Comparison of ENCODE assay signal across 22 mouse cellular contexts in genomic region chr12:80883881-80884280, GRCm38 (mm10).
A peak's percentile ranks its signal among the peaks of the same experiment; 100 is the strongest.
DNase-seq lines count a peak whose midpoint lies in the region; ATAC-seq and TF ChIP-seq lines count a peak whose summit lies in the region.
"Had no signal": no experiment of that assay in that cellular context is flagged by ENCODE, and none has a peak within 500 bp of the region (broad histone marks: within the 10 kb centered on the region; RNA-seq: fewer than 3 reads in every experiment).

No protein-coding gene starts in this region.

- TF ChIP-seq CTCF in heart, adult 2 months (IDR thresholded peaks at IDR 0.05) = no peak
- TF ChIP-seq CTCF in E14TG2a.4 (conservative IDR thresholded peaks at IDR 0.05; ENCODE audit: low read length) = no peak

- peak overlapping the region; percentile 27 for H3K27ac ChIP-seq in heart, adult 2 months
- H3K27ac ChIP-seq in heart, embryonic 12.5 days (ENCODE audit: poor library complexity, severe bottlenecking) = no peak overlapping the region
- H3K27ac ChIP-seq: embryonic facial prominence, embryonic 12.5 days; forebrain, embryonic 15.5 days; heart, embryonic 13.5 days; hindbrain, embryonic 10.5 days; hindbrain, embryonic 14.5 days; intestine, embryonic 15.5 days had no signal

- H3K79me2 ChIP-seq in heart, adult 2 months (replicated peaks; ENCODE audit: control insufficient read depth, insufficient read depth, low read length) = no peaks in the 10 kb centered on the region

- intact Hi-C loops in heart, adult 2 months (cut with DNase I) = loop anchor here (2.0 kb wide), 1 partner anchor 17 kb away; no protein-coding TSS in a partner anchor

- H3K4me1 ChIP-seq in heart, adult 2 months (ENCODE audit: control insufficient read depth, insufficient read depth, low read length) = peaks cover 9% of the 10 kb centered on the region
- H3K4me1 ChIP-seq in heart, embryonic 12.5 days (replicated peaks) = peaks cover 25% of the 10 kb centered on the region
- H3K4me1 ChIP-seq in E14TG2a.4 (replicated peaks; ENCODE audit: low read depth, low read length) = peaks cover 73% of the 10 kb centered on the region
- H3K4me1 ChIP-seq: forebrain, embryonic 15.5 days had no signal

- ATAC-seq in heart, embryonic 12.5 days (ENCODE audit: insufficient number of reproducible peaks, low FRiP score) = no peak
- ATAC-seq: activated CD4-positive, CD25-positive, alpha-beta regulatory T cell, adult 4 months; CD4-positive, CD25-positive, alpha-beta regulatory T cell, adult 4 months; forebrain, embryonic 15.5 days; intestine, embryonic 15.5 days had no signal

- WGBS in heart, adult 2 months = 43% methylated on average over 5 of the region's 5 CpGs
- 35% methylated on average over 5 of the region's 5 CpGs for whole genome bisulfite sequencing in heart, embryonic 12.5 days

- TF ChIP-seq EP300 in heart, adult 2 months (IDR thresholded peaks at IDR 0.05; ENCODE audit: insufficient read depth, low read depth, low read length) = no peak

- H3K27me3 ChIP-seq in heart, adult 2 months (ENCODE audit: control insufficient read depth, insufficient read depth, low read length) = no peaks in the 10 kb centered on the region
- H3K27me3 ChIP-seq in heart, embryonic 12.5 days (replicated peaks) = no peaks in the 10 kb centered on the region
- no peaks in the 10 kb centered on the region for H3K27me3 ChIP-seq in E14TG2a.4 (ENCODE audit: insufficient read depth, low read length)
- H3K27me3 ChIP-seq: embryonic facial prominence, embryonic 12.5 days; forebrain, embryonic 15.5 days; heart, embryonic 13.5 days; intestine, embryonic 15.5 days had no signal

- H3K4me2 ChIP-seq in heart, embryonic 12.5 days = no peak overlapping the region
- H3K4me2 ChIP-seq: embryonic facial prominence, embryonic 12.5 days; forebrain, embryonic 15.5 days; heart, embryonic 13.5 days; hindbrain, embryonic 14.5 days; intestine, embryonic 15.5 days had no signal

- no peak overlapping the region for H3K9ac ChIP-seq in heart, adult 2 months (ENCODE audit: low read depth, low read length)
- H3K9ac ChIP-seq in heart, embryonic 12.5 days = no peak overlapping the region
- H3K9ac ChIP-seq: embryonic facial prominence, embryonic 12.5 days; forebrain, embryonic 15.5 days; heart, embryonic 13.5 days; hindbrain, embryonic 14.5 days; intestine, embryonic 15.5 days had no signal

- H3K9me3 ChIP-seq in heart, embryonic 12.5 days (replicated peaks) = no peaks in the 10 kb centered on the region
- H3K9me3 ChIP-seq in E14TG2a.4 (ENCODE audit: low read length) = no peaks in the 10 kb centered on the region
- H3K9me3 ChIP-seq: embryonic facial prominence, embryonic 12.5 days; forebrain, embryonic 15.5 days; G1E; heart, embryonic 13.5 days; hindbrain, embryonic 10.5 days; intestine, embryonic 15.5 days had no signal

- H3K4me3 ChIP-seq in heart, adult 2 months = no peak overlapping the region
- no peak overlapping the region for H3K4me3 ChIP-seq in heart, embryonic 12.5 days
- peak overlapping the region; percentile 55 for H3K4me3 ChIP-seq in E14TG2a.4 (replicated peaks; ENCODE audit: low read length)
- H3K4me3 ChIP-seq: embryonic facial prominence, embryonic 12.5 days; forebrain, embryonic 15.5 days; heart, embryonic 13.5 days; hindbrain, embryonic 10.5 days; intestine, embryonic 15.5 days had no signal

- peak; percentile 34 for DNase-seq in cerebellum, adult 9-10 months
- no peak for DNase-seq in cerebellum, postnatal 4 days (ENCODE audit: low spot score in 2 of 2)
- DNase-seq in heart, adult 2 months = no peak
- peak; percentile 38 for DNase-seq in R1 (ENCODE audit: low read depth, low spot score)
- DNase-seq in urinary bladder, postnatal 4 days (ENCODE audit: low spot score in 2 of 2) = no peak
- DNase-seq: adrenal gland, postnatal 14 days; B cell, adult 2 months; cerebellum, adult 11-12 months; gastrocnemius, postnatal 14 days; heart, postnatal 14 days; kidney, adult 18-20 months had no signal

- no peak for TF ChIP-seq POLR2A in heart, adult 2 months (IDR thresholded peaks at IDR 0.05; ENCODE audit: insufficient read depth, low read depth, low read length)

- H3K36me3 ChIP-seq in heart, adult 2 months (ENCODE audit: control insufficient read depth, insufficient read depth, low read length) = peaks cover 3% of the 10 kb centered on the region
- H3K36me3 ChIP-seq in heart, embryonic 12.5 days = peaks cover 8% of the 10 kb centered on the region
- peaks cover 28% of the 10 kb centered on the region for H3K36me3 ChIP-seq in E14TG2a.4 (ENCODE audit: insufficient read depth, low read length)
- H3K36me3 ChIP-seq: embryonic facial prominence, embryonic 12.5 days; forebrain, embryonic 15.5 days; intestine, embryonic 15.5 days had no signal

Comparison
In these comparisons a context has a peak if more than half of its experiments do, and no peak if none do; other contexts are left out.
1. DNase-seq: peak in cerebellum, adult 9-10 months (single experiment) and R1 (single experiment); none in cerebellum, postnatal 4 days (0 of 2), heart, adult 2 months (0 of 2) and urinary bladder, postnatal 4 days (0 of 2).